Mouse (Mus musculus) neural tube, embryonic 14.5 days (tissue): ENCODE data around the gene Usp53. TPM values are rescaled to one million over a fixed set of nuclear protein-coding genes. Genes with fewer than 3 reads are reported as not detected.

Experiments used
- ATAC-seq: fragments of 200-750 bp; cut with Nextera tagmentation; 2 replicates; pipeline ENCODE4 v1.8.0; 2017; ENCODE audit warnings: low read depth, mild to moderate bottlenecking, moderate TSS enrichment, moderate library complexity
- H3K27ac ChIP-seq: fragments of 300-500 bp; sonication (generic); 2 replicates; pipeline ENCODE4 v1.5.1; 2014; ENCODE audit warnings: low read depth, mild to moderate bottlenecking, control low read depth, low read length, moderate library complexity, mixed read lengths
- H3K27me3 ChIP-seq: fragments of 300-500 bp; sonication (generic); 2 replicates; pipeline ENCODE4 v1.6.1; 2014; ENCODE audit warnings: low read length; ENCODE audit not compliant: control insufficient read depth, insufficient read depth
- H3K36me3 ChIP-seq: fragments of 300-500 bp; sonication (generic); 2 replicates; pipeline ENCODE4 v1.6.1; 2014; ENCODE audit warnings: low read length, mixed read lengths; ENCODE audit not compliant: control insufficient read depth, insufficient read depth
- H3K4me1 ChIP-seq: fragments of 300-500 bp; sonication (generic); 2 replicates; pipeline ENCODE4 v1.6.1; 2014; ENCODE audit warnings: low read length; ENCODE audit not compliant: control insufficient read depth, insufficient read depth
- H3K4me2 ChIP-seq: fragments of 300-500 bp; sonication (generic); 2 replicates; pipeline ENCODE4 v1.6.1; 2014; ENCODE audit warnings: mild to moderate bottlenecking, low read depth, low read length, control low read depth
- H3K4me3 ChIP-seq: fragments of 300-500 bp; sonication (generic); 2 replicates; pipeline ENCODE4 v1.5.1; 2014; ENCODE audit warnings: low read depth, low read length, control low read depth, mixed read lengths
- H3K9ac ChIP-seq: fragments of 300-500 bp; sonication (generic); replicated peaks from 2 replicates; pipeline ENCODE4 v1.6.1; 2014; ENCODE audit warnings: low read depth, mild to moderate bottlenecking, control low read depth, low read length, mixed read lengths
- H3K9me3 ChIP-seq: fragments of 300-500 bp; sonication (generic); 2 replicates; pipeline ENCODE4 v1.6.1; 2016; ENCODE audit warnings: low read length; ENCODE audit not compliant: control insufficient read depth
- WGBS: fragments of 180-500 bp; shearing (Covaris S2); extraction: QIAGEN DNeasy Blood & Tissue Kit; methylation state at CpG from one replicate; pipeline ENCODE4 v1.1.7; 2014; 5-methylcytosine and 5-hydroxymethylcytosine counted together
- polyA plus RNA-seq: library from polyadenylated mRNA; unstranded; fragments of >200 nt; fragmentation: Nextera tagmentation; extraction: Ambion mirVana; gene quantifications from 2 replicates; pipeline ENCODE4 v1.2.1, GENCODE M21; 2014

The Usp53 gene
- polyA plus RNA-seq, 1 experiment from 2014 or later, result 15.1 TPM

DNA sequence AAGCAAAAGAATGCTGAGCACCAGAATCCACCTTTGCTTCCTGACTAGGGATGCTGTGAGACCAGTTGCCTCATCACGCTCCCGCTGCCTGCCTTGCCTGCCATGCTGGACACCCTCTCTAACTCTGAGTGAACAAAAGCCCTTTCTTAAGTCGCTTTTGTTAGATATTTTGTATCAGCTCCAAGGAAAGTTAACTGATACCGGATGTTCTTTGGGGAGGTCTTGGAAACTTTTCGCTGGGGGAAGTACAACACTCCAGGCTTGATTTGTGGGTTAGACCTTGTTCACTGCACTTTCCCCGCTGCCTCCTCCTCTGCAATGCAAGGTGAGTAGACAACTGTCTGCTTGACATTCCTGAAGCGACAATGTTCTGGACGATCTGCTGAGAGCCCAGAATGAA is 14.2 kb upstream of the Usp53 start:
- H3K36me3 ChIP-seq, result no peaks in the 10 kb centered on the region
- WGBS, result 75% methylated on average over 8 of the region's 8 CpGs
- H3K4me2 ChIP-seq, result no peak overlapping the region
- H3K9me3 ChIP-seq, result no peaks in the 10 kb centered on the region
- H3K4me1 ChIP-seq, result no peaks in the 10 kb centered on the region
- ATAC-seq, result no peak
- H3K9ac ChIP-seq, result no peak overlapping the region
- no peaks in the 10 kb centered on the region for H3K27me3 ChIP-seq
- H3K27ac ChIP-seq, result no peak overlapping the region
- H3K4me3 ChIP-seq, result no peak overlapping the region

DNA sequence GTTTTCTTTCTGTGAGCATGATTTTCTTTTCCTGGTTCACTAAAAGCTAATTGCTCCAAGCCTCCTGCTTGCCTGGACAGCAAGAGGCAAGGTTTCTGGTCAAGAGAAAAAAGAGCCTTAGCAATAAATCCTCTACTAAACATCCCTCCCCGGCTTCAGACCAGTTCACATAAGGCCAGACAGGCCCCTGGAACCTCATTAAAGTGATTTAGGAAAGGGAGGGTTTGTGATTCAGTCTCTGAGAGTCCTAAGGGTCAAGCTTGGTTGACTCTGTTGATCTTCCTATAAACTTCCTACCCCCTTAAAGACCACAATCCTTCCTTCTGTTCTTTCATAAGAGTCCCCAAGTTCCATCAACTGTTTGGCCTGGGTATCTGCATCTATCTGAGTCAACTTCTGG is 12.7 kb upstream of the Usp53 start:
- Histone ChIP-seq H3K27me3 (no peaks in the 10 kb centered on the region), H3K27ac (no peak overlapping the region), H3K4me2 (no peak overlapping the region), H3K4me1 (no peaks in the 10 kb centered on the region), H3K9ac (no peak overlapping the region), H3K36me3 (no peaks in the 10 kb centered on the region), H3K4me3 (no peak overlapping the region), H3K9me3 (no peaks in the 10 kb centered on the region)
- no peak for ATAC-seq
- 18% methylated on average over 1 of the region's 1 CpGs for WGBS

DNA sequence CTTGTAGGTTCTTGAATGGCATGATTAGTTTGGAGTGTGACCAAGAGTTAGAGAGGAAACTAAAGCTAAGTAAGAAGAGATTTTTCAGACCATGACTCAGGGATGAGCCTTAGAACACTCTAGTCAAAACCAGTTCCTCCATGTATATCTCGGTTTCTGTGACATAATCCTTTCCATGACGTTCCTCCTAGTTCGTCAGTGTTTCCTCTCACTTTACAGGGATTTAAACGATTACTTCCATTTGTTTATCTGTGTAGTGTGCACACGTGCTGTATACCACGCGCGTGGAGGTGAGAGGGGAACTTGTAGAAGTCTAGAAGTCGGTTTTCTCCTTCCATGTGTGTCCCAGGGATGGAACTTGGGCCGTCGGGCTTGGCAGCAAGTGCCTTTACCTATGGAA is 2.6 kb upstream of the Usp53 start:
- no peak for ATAC-seq
- 94% methylated on average over 11 of the region's 11 CpGs for WGBS
- Histone ChIP-seq H3K4me3 (no peak overlapping the region), H3K4me1 (peaks cover 3% of the 10 kb centered on the region; the same call in 1 of the 2 replicates), H3K9ac (no peak overlapping the region), H3K4me2 (no peak overlapping the region), H3K9me3 (no peaks in the 10 kb centered on the region), H3K27me3 (no peaks in the 10 kb centered on the region), H3K36me3 (no peaks in the 10 kb centered on the region), H3K27ac (no peak overlapping the region)

DNA sequence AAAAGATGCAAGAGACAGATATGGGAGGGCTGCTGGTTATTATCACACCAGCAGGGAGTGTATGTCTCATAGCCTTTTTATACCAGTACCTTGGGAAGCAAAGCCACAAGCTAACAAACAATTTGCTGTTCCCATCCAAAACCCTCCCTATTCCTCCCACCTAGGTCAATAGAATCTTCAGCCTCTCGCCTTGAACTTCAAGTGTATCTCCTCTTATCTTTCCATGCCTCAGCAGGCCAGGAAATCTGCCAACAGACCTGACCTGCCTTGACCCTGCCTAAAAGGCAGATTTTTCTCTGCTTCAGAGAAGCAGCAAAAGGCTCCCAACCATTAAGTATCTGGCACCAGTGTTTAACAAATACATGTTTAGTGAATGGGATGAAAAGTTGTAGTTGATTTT is 2.1 kb upstream of the Usp53 start:
- Histone ChIP-seq H3K27me3 (no peaks in the 10 kb centered on the region), H3K36me3 (no peaks in the 10 kb centered on the region), H3K4me2 (no peak overlapping the region), H3K4me3 (no peak overlapping the region), H3K4me1 (peaks cover 3% of the 10 kb centered on the region; the same call in 1 of the 2 replicates), H3K9me3 (no peaks in the 10 kb centered on the region), H3K27ac (no peak overlapping the region), H3K9ac (no peak overlapping the region)
- no peak for ATAC-seq
- 79% methylated on average over 1 of the region's 1 CpGs for WGBS

DNA sequence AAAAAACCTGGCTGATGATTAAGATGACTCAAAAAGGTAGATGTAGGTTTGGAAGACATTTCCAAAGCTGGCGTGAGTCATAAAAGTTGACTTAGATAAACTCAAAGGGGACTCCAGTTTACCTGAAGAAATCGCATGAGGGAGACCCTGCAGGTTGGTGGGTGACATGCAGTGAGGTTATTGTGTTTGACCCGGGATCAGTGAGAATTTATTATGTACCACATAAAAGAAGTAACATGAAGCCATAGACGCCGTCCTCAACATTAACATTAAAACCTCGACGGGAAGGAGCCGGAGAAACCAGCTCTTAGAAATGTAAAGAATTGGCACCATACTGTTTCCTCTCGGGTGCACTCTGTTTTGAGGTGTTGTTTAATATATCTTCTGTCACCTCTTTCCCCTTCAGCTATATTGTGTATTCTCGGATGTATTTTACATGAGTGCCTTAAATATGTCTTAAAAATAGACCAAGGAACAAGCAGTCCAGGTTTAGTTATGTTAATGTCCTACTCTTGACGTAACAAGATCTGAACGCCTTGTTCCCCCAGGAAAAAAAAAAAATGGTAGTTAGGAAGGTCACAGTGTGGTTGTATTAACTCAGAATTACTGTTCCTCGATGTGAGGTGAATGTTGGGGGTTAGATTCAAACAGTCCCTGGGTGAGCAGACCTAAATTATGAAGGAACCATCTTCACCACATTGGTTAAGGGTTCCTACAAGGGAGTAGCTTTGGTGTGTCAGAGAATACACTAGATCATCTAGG is 1.1 kb upstream of the Usp53 start:
- Histone ChIP-seq H3K9me3 (no peaks in the 10 kb centered on the region), H3K4me3 (peak overlapping the region; percentile 87), H3K4me1 (peaks cover 3% of the 10 kb centered on the region; the same call in 1 of the 2 replicates), H3K9ac (peak overlapping the region; percentile 83; the same call in 1 of the 2 replicates), H3K27me3 (no peaks in the 10 kb centered on the region), H3K4me2 (peak overlapping the region; percentile 48), H3K27ac (peak overlapping the region; percentile 89; the same call in 1 of the 2 replicates), H3K36me3 (no peaks in the 10 kb centered on the region)
- WGBS, result 13% methylated on average over 13 of the region's 13 CpGs
- no peak for ATAC-seq

DNA sequence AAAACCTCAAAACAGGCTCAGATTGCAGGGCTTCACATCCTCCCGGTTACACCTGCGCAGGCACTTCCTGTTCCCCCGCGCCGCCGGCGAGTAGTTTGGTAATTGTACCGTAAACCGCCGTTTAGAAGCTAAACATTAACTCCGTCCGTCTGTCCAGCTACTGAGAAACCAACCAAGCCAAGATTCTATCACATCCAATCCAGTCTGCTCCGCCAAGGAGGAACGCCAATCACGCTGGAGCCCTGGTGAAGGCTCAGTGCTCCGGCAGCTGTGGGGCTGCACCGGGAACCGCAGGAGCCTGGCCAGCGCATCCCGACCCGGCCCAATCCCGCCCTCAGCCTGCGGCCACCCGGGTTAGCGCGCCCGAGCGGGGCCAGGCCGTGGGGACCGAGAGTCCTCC is 461 bp downstream of the Usp53 start:
- H3K9ac ChIP-seq, result peak overlapping the region; percentile 83
- no peaks in the 10 kb centered on the region for H3K9me3 ChIP-seq
- H3K27ac ChIP-seq, result peak overlapping the region; percentile 89
- peaks cover 3% of the 10 kb centered on the region; the same call in 1 of the 2 replicates for H3K4me1 ChIP-seq
- WGBS, result under 1% methylated on average over 30 of the region's 30 CpGs
- H3K4me2 ChIP-seq, result peak overlapping the region; percentile 54
- no peaks in the 10 kb centered on the region for H3K36me3 ChIP-seq
- peak overlapping the region; percentile 87 for H3K4me3 ChIP-seq
- peak; percentile 90 for ATAC-seq
- H3K27me3 ChIP-seq, result no peaks in the 10 kb centered on the region

DNA sequence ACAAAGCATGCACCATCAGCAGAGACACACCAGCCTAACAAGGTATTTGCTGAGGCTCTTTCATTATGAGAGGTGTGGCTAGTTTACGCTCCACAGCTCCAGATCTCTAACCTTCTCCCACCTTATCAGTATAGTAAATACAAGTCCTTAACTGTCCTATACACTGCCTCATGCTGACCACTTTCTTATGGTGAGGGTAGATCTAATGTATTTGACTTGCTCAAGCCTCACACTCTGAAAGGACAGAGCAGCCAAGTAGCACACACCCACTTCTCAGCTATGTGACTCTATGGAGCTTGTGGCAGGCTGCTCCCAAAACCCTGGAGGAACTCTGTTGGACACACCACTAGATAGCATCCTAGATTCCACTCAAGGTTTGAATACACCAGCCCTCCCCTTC is 8.3 kb downstream of the Usp53 start:
- no peak overlapping the region for H3K4me2 ChIP-seq
- H3K9ac ChIP-seq, result no peak overlapping the region
- H3K27me3 ChIP-seq, result no peaks in the 10 kb centered on the region
- H3K9me3 ChIP-seq, result no peaks in the 10 kb centered on the region
- no peaks in the 10 kb centered on the region for H3K36me3 ChIP-seq
- H3K4me3 ChIP-seq, result no peak overlapping the region
- no peak overlapping the region for H3K27ac ChIP-seq
- ATAC-seq, result no peak
- 96% methylated on average over 1 of the region's 1 CpGs for WGBS
- H3K4me1 ChIP-seq, result no peaks in the 10 kb centered on the region

DNA sequence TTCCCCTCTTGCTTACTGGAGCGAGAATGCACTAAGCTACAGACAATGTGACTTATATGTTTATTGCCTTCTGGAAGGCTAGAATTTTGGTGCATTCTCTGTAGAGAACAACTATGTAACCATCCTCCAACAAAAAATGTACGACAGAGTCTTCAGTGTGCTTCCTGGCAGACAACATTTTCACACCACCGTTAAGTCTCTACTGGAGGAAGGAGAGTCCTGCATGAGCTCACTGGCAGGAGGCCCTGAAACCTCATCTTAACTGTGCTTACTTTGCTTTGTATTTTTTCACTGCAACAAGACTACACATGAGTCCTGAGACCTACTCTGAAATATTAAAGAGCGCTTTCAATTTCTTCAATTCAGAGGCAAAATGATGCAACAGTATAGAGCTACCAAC is 8.9 kb downstream of the Usp53 start:
- WGBS, result 78% methylated on average over 4 of the region's 4 CpGs
- Histone ChIP-seq H3K4me3 (no peak overlapping the region), H3K4me1 (no peaks in the 10 kb centered on the region), H3K36me3 (no peaks in the 10 kb centered on the region), H3K9me3 (no peaks in the 10 kb centered on the region), H3K27me3 (no peaks in the 10 kb centered on the region), H3K27ac (no peak overlapping the region), H3K4me2 (no peak overlapping the region), H3K9ac (no peak overlapping the region)
- ATAC-seq, result no peak

DNA sequence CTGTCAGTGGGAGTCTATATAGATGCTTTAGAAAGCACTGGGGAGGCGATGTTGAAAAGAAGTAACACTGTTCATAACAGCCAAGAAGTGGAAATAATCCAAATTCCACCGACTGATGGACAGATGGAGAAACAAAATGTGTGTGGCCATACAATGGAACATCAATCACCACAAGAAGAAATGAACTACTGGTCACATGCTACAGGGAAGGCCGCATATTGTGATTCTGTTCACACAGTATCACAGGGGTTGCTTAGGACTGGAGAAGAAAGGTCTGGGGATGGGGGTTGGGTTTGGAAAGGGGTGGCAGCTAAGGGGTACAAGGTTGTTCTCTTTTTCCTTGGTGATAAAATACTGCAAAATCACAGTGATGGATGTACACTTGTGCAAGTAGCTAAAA is 9.5 kb downstream of the Usp53 start:
- Histone ChIP-seq H3K4me2 (no peak overlapping the region), H3K4me3 (no peak overlapping the region), H3K27ac (no peak overlapping the region), H3K9me3 (no peaks in the 10 kb centered on the region), H3K9ac (no peak overlapping the region), H3K36me3 (no peaks in the 10 kb centered on the region), H3K4me1 (no peaks in the 10 kb centered on the region), H3K27me3 (no peaks in the 10 kb centered on the region)
- ATAC-seq, result no peak
- 44% methylated on average over 3 of the region's 3 CpGs for WGBS
